Mouse (Mus musculus) lung, postnatal 4 days (tissue): ENCODE results near the gene Crybg2.

Experiments used
- DNase-seq, 2 experiments: peaks; one replicate each; pipeline ENCODE4 v3.0.0; 2021

Crybg2 gene

DNA sequence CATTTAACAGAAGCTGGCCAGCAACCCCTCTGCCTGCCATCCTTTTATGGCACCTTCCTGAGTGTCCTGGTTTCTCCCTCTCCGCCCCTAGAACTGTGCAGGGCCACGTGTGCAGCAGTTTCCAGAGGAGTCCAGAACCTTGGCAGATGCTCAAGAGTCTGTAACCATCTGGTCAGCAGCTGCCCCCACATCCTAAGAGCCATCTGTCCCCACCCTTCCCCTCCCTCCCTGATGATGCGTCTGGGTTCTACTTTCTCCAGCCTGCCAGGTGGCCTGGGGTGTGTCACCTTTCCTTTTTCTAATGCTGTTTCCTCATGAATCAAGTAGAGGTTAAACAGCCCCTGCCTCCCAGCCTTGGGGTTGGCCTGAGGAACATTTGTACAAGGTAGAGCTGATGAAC, 61.7 kb downstream of the Crybg2 start:
- no peak for DNase-seq

DNA sequence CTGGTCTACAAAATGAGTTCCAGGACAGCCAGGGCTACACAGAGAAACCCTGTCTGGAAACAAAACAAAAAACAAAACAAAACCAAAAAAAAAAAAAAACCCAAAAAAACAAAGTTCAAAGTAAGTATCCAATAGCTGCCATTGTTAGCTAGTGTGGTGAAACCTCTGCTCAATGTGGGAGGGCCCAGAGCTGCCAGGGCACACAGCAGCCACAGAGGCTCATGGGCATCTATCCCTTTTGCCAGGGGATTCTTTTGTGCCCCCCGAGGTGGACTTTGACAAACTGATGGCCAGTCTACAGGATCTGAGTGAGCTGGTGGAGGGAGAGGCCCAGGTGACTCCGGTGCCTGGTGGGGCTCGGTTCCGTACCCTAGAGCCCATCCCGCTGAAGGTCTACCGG, 62.5 kb downstream of the Crybg2 start:
- no peak for DNase-seq

- peak in 1 of 2 experiments; percentile 67 for DNase-seq
These were observed 63.3 kb downstream of the Crybg2 start for GRCm38 (mm10) chr4:134123680-134124551.

- no peak for DNase-seq
These were observed 64.9 kb downstream of the Crybg2 start for GRCm38 (mm10) chr4:134125383-134126060.

- peak in 1 of 2 experiments; percentile 24 for DNase-seq
These were observed 65.9 kb downstream of the Crybg2 start for GRCm38 (mm10) chr4:134126300-134127120.

DNA sequence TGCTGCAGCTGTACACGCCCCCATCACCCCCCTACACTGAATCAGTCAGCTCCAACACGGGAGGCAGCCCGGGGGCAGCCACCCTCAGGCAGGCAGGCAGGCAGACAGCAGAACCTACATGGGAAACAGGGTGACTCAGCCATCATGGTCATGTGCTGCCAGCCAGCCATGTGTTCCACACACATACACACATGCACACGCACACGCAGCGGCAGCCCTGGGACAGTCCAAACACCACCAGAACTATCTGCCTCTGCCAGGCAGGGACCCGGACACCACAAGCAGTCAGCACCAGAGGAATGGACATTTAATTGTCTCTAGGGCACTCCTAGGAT, 66.5 kb downstream of the Crybg2 start:
- DNase-seq = peak in 1 of 2 experiments; percentile 20

DNA sequence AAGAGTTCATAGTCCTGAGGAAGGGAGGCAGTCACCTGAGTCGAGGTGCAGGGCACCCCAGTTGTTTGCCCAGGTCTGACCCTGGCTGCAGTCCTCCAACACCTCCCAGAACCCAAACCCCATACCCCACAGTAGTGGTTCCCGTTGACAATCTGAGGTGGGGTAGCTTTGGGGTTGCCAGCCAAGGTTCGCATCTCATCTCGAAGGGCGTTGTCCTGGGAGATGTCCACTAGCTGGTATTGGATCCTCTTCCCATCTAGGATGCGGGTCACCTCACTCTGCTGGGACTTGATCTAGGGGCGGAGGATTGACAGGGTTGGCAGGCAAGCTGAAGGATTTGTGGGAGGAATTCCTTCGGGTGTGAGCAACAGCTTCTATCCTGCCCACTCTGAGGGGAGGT, 67.2 kb downstream of the Crybg2 start:
- no peak for DNase-seq

- peak; percentile 92 to 95 for DNase-seq
These were observed 67.8 kb downstream of the Crybg2 start, which contains the start of gene Sh3bgrl3 for GRCm38 (mm10) chr4:134128221-134128982. TSS of gene Sh3bgrl3 (minus strand) at chr4:134128789.

- peak in 1 of 2 experiments; percentile 70 for DNase-seq
These were observed 68.4 kb downstream of the Crybg2 start for GRCm38 (mm10) chr4:134128983-134129362.

GRCm38 (mm10) chr4:134129482-134129881, 68.9 kb downstream of the Crybg2 start:
- DNase-seq = peak; percentile 59 to 60

- peak in 1 of 2 experiments; percentile 10 for DNase-seq
These were observed 71.5 kb downstream of the Crybg2 start for GRCm38 (mm10) chr4:134132117-134132516.

DNA sequence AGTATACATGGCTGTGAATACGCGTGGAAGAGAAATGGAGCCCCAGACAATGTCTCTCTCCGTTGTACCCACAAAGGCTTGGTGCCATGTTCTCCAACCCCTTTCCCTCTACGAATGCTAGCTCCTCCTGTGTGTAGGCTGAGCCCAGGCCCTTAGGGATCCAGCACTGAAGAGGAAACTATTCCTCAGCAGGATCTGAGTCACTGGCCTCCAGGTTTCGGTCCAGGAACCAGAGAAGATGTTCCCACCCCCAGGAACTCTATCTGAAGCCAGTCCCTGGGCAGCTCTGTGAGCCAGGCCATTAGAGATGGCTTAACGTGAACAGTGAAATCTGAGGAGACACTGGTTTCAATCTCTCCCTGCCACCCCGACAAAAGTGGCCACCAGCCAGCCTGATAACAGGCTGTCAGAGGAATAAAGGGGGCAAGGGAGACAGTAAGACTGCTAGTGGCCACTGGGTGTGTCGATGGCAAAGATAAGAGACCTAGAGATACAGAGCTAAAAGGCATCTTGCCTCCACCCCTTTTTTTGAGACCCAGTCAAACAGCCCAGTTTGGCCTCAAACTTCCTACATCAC, 72.0 kb downstream of the Crybg2 start:
- peak in 1 of 2 experiments; percentile 13 for DNase-seq

DNA sequence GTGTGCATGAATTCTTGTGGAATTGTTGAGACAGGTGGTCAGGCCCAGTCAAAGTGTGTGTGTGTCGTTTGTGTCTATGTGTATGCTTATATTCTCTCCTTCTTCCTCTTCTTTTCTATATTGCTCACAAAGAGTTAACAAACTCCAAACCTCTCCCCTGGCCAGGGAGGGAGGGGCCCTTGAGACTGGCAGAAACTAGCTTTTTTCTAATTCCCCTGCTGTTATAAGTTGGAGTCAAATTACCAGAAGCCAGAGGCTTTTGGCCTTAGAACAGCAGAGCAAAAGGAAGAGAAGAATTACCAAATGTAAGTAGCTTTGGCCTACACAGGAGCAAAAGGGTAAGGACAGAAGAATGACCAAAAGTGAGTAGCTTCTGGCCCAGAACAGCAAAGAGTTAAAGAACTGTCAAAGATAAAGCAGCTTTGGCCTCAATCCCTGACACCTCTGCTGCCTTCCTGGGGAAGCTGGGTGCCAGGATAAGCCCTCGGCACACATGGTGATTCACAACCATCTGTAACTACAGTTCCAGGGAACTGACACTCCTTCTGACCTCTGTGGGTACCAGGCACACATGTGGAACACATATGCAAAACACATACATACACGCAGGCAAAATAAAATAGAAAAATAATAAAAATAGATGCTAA, 75.8 kb downstream of the Crybg2 start:
- DNase-seq = peak in 1 of 2 experiments; percentile 10

DNA sequence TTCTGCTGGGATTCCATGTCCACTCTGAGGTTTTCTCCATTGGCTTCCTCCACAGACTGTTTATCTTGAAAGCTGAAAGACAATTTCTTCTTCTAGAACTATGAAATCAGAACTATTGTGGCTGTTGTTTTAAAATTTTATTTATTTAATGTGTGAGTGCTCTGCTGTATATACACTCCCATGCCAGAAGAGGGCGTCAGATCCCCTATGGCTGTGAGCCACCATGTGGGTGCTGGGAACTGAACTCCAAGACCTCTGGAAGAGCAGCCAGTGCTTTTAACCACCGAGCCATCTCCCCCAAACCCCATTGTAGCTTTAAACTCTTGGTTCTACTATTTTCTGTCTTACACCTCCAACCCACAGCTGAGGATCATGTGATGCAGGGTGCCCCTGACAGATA, 78.2 kb downstream of the Crybg2 start:
- no peak for DNase-seq
